Mouse (Mus musculus): Measurements from ENCODE around the gene Zcchc10. TPM values are rescaled to one million over a fixed set of nuclear protein-coding genes. Genes with fewer than 3 reads are reported as not detected.
"Not testable (repeated sequence)": the region's sequence is repeated elsewhere in the genome, so short reads cannot be mapped to it uniquely, and the experiment has no call there.

Zcchc10 gene
- polyA plus RNA-seq, 1 experiment = 11.0 TPM

- no peak for DNase-seq (ENCODE audit: low spot score)
Measured at GRCm38 (mm10) chr11:53316996-53317395, 7.5 kb upstream of the Zcchc10 start.

DNA sequence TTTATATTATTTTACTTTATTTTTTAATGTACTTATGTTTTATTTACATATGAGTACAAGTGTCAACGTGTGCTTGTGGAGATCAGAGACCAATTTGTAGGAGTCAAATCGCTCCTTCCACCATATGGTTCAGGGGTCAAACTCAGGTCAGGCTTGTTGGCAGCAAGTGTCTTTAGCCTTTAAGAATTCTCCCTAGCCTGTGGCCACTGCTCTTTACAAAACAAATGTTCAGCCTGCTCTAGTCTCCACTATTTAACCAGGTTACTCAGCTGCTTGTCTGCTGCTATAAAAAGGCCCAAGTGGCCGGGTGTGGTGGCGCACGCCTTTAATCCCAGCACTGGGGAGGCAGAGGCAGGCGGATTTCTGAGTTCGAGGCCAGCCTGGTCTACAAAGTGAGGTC lies 6.4 kb upstream of the Zcchc10 start:
- DNase-seq (ENCODE audit: low spot score) = no peak

DNA sequence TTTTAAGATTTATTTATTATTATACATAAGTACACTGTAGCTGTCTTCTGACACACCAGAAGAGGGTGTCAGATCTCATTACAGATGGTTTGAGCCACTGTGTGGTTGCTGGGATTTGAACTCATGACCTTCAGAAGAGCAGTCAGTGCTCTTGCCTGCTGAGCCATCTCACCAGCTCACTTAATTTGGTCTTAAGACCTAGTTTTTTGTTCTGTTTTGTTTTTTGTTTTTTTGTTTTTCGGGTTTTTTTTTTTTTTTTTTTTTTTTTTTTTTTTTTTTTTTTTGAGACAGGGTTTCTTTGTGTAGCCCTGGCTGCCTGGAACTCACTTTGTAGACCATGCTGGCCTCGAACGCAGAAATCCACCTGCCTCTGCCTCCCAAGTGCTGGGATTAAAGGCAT lies 5.9 kb upstream of the Zcchc10 start:
- not testable (repeated sequence) for DNase-seq (ENCODE audit: low spot score)

DNA sequence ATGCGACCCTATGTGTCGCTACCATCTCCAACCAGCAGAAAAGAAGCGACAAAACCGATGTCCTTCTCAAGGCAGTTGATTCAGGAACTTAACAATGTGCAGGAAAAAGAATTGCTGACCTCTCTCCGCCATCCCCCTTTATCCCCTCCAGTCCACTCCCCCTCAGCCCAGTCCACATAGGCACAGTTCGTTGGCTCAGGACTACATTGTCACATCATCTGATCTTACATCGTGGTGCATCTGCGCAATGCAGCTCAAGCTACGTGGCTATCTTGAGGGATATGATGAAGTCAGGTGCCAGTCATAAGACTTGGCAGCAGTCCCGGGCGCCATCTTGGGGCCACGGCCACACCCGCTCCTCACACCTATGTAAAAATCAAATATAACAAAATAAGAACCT lies 4.6 kb upstream of the Zcchc10 start:
- not testable (repeated sequence) for DNase-seq (ENCODE audit: low spot score)

DNA sequence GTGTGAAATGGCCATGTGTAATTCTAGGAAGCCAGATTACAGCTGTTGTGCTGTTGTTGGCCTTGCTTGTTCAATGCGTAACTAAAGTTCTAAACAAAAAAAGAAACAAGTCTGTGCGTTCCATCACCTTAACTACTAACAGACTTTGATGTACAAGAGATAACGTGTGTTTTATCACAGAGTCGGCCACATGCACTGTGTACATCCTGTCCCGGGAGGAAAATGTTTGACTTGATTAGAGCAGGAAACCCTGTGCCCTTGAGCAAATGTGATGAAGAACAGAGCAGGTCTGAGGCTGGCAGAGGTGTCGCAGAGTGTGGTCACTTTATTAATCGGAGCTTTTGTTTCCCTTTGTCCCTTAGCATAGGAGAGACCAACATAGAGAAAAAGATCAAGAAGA lies 5.8 kb downstream of the Zcchc10 start:
- DNase-seq (ENCODE audit: low spot score) = no peak

- DNase-seq (ENCODE audit: low spot score) = no peak
Measured at GRCm38 (mm10) chr11:53331121-53331520, 6.6 kb downstream of the Zcchc10 start.

DNA sequence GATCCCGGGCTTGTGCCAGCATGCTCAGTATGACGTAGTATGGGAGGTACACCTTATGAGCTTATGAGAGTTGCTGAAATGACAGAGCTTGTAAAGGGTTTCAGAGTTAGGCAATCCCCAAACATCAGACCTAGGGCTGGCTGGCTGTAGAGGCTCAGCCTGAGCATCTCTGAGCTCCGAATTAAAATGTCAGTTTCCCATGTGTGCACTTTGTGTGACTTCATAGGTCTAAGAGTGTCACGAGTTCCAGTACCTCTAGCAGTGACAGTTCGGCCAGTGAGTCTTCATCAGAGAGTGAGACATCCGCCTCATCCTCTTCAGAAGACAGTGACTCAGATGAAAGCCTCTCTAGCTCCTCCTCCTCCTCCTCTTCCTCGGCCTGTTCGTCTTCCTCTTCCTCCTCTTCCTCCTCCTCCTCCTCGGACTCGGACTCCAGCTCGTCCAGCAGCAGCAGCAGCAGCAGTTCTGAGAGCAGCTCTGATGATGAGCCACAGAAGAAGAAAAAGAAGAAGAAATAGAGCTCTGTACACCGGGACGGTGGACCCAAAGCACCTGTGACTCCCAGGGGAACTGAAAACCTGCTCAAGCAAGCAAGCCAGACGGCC lies 7.7 kb downstream of the Zcchc10 start:
- no peak for DNase-seq (ENCODE audit: low spot score)

GRCm38 (mm10) chr11:53335505-53336181 lies 11.2 kb downstream of the Zcchc10 start:
- DNase-seq (ENCODE audit: low spot score) = no peak

- no peak for DNase-seq (ENCODE audit: low spot score)
Measured at GRCm38 (mm10) chr11:53336182-53336571, 11.7 kb downstream of the Zcchc10 start.

DNA sequence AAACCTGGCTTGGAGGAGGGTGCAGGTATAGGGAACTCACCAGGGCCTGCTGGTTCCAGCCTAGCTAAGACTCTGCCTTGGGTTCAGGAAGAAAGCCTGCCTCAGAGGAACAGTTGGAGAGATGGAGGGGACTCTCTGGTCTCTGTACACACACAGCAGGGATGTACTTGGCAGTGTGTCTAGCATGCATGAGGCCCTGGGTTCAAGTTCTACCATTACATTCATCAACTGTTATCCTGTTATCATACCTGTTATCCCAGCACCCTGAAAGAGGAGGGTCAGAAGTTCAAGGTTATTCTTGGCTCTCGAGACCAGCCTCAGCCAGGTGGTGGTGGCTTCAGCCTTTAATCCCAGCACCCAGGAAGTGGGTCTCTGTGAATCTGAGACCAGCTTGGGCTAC lies 12.4 kb downstream of the Zcchc10 start:
- DNase-seq (ENCODE audit: low spot score) = no peak

DNA sequence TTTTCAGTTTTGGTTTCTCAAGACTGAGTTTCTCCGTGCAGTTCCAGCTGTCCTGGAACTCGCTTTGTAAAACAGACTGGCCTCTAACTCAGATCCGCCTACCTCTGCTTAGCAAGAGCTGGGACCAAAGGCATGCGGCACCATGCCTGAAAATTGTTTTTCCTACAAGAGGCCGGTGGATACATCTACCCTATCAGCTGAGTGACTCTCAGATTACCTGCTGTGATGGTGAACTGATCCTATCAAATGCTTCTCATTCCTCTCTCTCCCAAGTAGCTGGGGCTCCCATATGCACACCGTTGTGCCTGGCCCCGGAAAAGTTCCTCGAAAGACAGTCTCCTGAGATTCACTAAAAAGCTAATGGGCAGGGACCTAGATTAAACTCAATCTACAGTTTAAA lies 13.2 kb downstream of the Zcchc10 start:
- no peak for DNase-seq (ENCODE audit: low spot score)

- not testable (repeated sequence) for DNase-seq (ENCODE audit: low spot score)
Measured at GRCm38 (mm10) chr11:53341019-53341418, 16.5 kb downstream of the Zcchc10 start.

- DNase-seq (ENCODE audit: low spot score) = no peak
Measured at GRCm38 (mm10) chr11:53342711-53343110, 18.2 kb downstream of the Zcchc10 start.

DNA sequence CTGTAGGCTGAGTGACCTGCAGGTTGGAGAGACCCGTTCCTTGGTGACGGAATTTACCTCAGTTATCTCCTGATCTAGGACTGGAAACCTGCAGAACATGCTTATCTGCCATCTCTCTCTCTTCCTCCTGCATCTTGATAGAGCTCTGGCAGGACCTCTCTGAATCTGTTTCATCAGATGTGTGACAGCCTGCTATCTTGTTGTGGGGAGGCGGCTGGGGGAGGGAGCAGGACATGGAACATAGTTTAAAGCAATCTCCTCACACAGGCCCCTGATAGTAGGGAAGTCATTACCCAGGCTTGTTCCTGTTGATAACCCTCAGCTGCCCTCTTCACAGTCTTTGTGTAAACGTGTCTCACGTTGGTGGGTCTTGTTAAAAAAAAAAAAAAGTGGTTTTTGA lies 20.8 kb downstream of the Zcchc10 start:
- DNase-seq (ENCODE audit: low spot score) = no peak

DNA sequence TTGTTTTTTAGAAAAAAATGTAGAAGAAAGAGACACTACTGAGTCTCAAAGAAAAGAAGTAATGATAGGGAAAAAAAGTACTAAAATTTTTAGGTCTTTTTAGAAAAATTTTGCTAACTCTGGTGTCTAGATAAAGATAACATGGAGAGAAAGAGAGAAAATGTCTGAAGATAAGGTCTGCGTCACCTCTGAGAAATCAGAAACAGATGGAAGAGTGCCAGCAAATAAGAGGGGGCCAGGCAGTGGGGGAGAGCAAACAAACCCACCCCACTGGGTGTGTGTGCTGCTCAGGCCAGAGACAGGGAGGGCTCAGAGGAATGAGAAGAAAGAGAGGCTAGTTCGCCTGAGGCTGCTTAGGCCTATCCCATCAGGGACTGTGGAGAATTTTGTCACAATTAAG lies 21.3 kb downstream of the Zcchc10 start:
- no peak for DNase-seq (ENCODE audit: low spot score)

DNA sequence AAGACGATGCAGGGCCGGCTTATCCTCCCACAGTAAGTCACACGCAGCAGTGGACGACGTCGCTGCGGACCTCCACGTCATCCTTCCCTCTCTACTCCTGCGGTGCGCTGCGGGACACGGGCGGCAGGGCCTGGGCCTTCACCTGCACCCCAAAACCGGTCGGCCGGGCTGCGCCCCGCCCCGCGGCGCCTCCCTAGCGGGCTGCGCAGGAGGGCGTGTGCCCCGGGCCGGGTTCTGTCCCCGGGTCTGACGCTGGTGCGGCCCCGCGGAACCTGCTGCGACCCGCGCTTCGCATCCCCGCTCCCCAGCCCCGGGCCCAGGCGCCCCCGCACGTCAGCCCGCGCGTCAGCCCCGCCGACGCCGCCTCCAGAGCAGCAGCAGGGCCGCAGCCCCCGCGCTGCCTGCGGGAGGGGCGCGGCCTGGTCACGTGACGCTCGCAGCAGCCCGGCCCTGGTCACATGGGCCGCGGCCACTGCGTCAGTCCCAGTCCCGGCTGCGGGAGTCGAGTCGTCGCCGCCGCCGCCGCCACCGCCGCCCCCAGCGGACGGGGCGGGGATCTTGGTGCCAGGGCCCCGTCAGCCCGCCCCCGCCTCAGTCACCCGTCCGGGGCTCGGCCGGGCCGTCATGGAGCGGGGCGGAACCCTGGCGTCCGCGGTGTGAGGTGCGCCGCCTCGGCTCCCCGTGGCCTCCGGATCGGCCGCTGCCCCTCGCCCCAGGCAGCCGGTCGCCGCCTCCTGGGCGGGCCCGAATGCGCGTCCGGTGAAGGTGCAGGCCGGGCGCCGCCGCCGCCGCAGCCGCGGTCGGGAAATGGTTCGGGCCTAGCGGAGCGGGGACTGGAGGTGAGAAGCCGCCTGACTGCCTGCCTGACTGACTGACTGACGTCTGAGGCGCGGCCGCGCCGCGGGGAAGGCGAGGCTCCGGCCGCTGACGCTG lies 26.1 kb downstream of the Zcchc10 start, which contains the start of gene Aff4:
Gene Aff4, plus strand, starts transcription at position 543 of the 933 bp plus-strand sequence.
- peak; percentile 88 for DNase-seq (ENCODE audit: low spot score)

DNA sequence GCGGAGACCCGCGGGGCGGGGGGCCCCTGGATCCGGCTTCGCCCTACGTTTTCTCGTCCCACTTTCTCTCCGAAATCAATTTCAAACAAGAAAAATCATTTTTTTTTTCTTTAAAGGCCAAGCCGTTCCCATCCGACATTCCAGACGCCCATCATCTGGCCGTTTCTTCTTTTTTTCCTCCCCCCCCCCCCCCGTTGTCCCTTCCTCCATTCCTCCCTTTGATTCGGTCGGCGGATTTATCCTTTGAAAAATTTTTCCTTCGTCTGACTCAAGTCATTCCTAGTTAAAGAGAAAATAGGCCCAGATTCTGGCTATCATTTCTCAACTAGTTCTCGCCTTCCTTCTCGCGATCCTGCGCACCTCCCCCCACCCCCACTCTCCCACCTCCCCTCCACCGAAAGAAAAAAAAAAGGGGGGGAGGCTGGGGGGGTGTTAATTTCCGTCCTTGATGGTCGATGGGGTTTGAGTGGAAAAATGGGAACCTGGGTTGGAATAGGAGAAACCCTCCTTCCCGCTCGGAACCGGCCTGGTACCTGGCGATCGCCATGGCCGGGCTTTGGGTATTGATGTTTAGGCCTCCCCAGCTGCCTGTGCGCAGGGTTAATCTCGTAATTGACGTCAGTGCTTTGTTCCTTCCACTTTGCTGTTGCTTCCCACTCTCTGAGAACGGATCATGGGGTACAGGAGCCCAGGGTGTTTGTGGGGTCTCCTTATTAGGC lies 26.9 kb downstream of the Zcchc10 start:
- peak; percentile 56 for DNase-seq (ENCODE audit: low spot score)

- no peak for DNase-seq (ENCODE audit: low spot score)
Measured at GRCm38 (mm10) chr11:53351943-53352590, 27.6 kb downstream of the Zcchc10 start.

DNA sequence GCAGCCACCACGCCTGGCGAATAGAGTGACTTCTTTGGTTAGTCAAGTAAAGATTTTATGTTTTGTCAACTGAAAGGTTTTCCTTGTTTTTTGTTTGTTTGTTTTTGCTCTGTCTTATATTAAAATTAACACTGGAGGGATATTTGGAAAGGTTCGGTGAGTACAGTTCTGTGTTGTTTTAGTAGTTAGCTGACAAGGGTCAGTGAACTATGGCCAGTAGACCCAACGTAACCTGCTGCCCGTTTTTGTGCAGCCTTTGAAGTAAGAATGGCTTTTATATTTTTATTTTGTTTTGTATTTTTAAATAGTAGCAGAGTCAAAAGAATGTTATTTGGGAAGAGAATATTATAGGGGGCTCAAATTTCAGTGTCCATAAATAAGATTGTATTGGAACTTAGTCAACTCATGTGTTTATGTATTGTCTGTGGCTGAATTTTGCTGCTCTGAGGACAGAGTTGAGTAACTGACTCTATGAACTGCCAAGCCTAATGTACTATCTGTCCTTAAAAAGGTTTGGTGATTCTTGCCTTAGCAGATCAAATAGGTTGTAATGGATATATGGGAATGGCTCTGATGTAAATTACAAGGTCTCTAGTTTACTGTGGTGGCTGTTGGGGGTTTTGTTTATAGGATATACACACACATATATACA lies 34.2 kb downstream of the Zcchc10 start:
- DNase-seq (ENCODE audit: low spot score) = no peak

DNA sequence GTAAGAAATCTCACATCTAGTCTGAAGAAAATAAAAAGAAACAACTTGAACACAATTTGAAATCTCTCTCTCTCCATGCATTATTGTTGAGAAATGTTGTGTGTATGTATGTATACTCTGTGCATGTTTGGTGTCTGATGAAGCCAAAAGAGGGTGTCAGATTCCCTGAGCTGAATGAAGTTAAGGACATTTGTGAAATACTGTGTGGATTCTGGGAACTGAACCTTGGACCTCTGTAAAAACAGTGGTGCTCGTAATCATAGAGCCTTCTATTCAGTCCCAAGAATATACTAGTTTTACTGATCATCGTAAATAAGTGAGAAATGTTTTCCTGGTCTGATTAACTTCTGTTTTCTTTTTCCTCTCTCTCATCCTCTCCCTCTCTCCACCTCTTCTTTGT lies 42.6 kb downstream of the Zcchc10 start:
- no peak for DNase-seq (ENCODE audit: low spot score)

- DNase-seq (ENCODE audit: low spot score) = no peak
Measured at GRCm38 (mm10) chr11:53378918-53379317, 54.4 kb downstream of the Zcchc10 start.

Data from urinary bladder, adult 2 months (tissue).